Mouse (Mus musculus) splenic B cell, adult 2 months (primary cell): ENCODE data around the gene Hist4h4.
A peak's percentile ranks its signal among the peaks of the same experiment; 100 is the strongest.

Experiments
- DNase-seq: peaks from one replicate; pipeline ENCODE4 v3.0.0-alpha.2; 2011; ENCODE audit warnings: low read depth, low spot score
- H3K27me3 ChIP-seq: 2 replicates; pipeline ENCODE4 v1.6.1; 2012; ENCODE audit warnings: mild to moderate bottlenecking, low read length, moderate library complexity, mixed read lengths; ENCODE audit not compliant: control insufficient read depth, poor library complexity, insufficient read depth, severe bottlenecking
- H3K36me3 ChIP-seq: 2 replicates; pipeline ENCODE4 v1.6.1; 2012; ENCODE audit warnings: mild to moderate bottlenecking, low read length, moderate library complexity, mixed read lengths; ENCODE audit not compliant: control insufficient read depth, poor library complexity, insufficient read depth, severe bottlenecking

Hist4h4 gene

DNA sequence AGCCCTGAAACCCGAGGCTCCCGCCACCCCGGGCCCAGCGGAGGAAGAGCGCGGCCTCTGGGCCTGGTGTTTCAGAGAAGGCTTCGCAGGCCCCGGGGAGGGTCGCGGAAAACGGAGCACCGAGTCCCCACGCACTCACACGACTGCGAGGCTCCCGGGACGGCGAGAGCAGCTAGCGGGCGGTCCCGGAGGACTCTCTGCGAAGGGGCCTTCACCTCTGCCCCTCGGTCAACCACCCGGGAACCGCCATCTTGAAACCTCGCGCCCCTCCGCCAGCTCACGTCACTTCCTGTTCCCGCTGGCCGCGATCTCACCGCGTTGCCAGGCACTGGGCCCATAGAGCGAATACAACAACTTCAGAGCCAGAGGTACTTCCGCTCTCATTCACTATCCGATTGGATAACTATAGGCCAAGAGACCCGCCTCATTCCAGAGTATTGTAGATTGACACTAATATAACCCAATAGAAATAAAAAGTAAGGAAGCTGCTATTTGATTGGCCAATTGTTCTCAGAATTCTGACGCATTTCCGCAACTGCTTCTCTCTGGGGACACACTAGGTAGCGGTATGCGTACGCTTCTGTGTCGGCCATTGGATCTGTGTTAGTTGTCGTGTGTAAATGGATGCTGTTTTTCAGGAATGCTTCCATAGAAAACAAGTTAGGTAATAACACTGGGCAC lies 23.8 kb upstream of the Hist4h4 start, which contains the start of gene Wbp11:
TSS of gene Wbp11 (minus strand) at position 353 of the 681 bp plus-strand sequence.
- DNase-seq, result peak; percentile 98
- H3K36me3 ChIP-seq, result peaks cover 4% of the 10 kb centered on the region; the same call in 1 of the 2 replicates

DNA sequence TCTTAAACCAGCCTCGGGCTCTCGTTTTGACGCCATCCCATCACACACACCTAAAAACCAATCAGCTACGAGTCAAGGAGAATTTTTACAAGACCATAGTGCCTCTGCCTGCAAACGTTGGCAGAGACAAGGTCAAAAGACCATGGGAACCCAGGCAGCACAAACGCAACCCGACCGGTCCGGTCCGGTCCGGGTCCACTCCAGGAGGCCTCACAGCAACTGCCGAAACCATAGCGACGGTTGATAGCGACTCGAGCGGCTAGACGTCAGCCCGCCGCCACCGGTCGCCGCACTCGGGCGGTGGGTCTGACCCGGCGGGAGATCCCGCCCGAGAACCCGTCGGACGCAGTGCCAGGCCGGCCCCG lies 23.3 kb upstream of the Hist4h4 start, which contains the start of gene BC049715:
TSS of gene BC049715 (plus strand) at position 111 of the 365 bp plus-strand sequence.
- H3K36me3 ChIP-seq, result peaks cover 7% of the 10 kb centered on the region
- H3K27me3 ChIP-seq, result no peaks in the 10 kb centered on the region
- no peak for DNase-seq

More for the DNA sequence above, 23.8 kb upstream of the Hist4h4 start, which contains the start of gene Wbp11:
- no peaks in the 10 kb centered on the region for H3K27me3 ChIP-seq

- DNase-seq, result no peak
- H3K27me3 ChIP-seq, result no peaks in the 10 kb centered on the region
- H3K36me3 ChIP-seq, result peaks cover 9% of the 10 kb centered on the region
Measured at GRCm38 (mm10) chr6:136827116-136827515, 22.9 kb upstream of the Hist4h4 start.

DNA sequence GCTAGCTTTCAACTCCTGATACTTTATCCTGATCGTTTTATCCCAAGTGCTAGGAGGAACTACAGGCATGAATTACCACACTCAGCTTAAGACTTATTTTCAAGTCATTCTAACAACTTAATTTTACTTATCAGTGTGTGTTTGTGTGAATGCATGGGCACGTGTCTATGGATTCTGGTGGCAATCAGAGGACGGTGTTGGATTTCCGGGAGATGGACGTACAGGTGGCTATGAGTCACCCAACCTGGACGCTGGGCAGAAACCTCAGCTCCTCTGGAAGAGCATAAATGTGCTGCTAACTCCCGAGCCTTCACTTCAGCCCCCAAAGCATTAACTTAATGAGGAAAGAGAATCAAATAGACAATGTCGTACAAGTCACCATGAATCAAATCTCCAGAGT lies 20.8 kb upstream of the Hist4h4 start:
- no peak for DNase-seq
- Histone ChIP-seq H3K27me3 (no peaks in the 10 kb centered on the region), H3K36me3 (peaks cover 11% of the 10 kb centered on the region)

- H3K27me3 ChIP-seq, result no peaks in the 10 kb centered on the region
- DNase-seq, result no peak
- peaks cover 23% of the 10 kb centered on the region for H3K36me3 ChIP-seq
Measured at GRCm38 (mm10) chr6:136821086-136821485, 16.9 kb upstream of the Hist4h4 start.

GRCm38 (mm10) chr6:136820381-136820780 lies 16.2 kb upstream of the Hist4h4 start:
- Histone ChIP-seq H3K36me3 (peaks cover 23% of the 10 kb centered on the region), H3K27me3 (no peaks in the 10 kb centered on the region)
- DNase-seq, result no peak

GRCm38 (mm10) chr6:136817549-136817948 lies 13.3 kb upstream of the Hist4h4 start:
- Histone ChIP-seq H3K27me3 (no peaks in the 10 kb centered on the region), H3K36me3 (peaks cover 19% of the 10 kb centered on the region)
- no peak for DNase-seq

DNA sequence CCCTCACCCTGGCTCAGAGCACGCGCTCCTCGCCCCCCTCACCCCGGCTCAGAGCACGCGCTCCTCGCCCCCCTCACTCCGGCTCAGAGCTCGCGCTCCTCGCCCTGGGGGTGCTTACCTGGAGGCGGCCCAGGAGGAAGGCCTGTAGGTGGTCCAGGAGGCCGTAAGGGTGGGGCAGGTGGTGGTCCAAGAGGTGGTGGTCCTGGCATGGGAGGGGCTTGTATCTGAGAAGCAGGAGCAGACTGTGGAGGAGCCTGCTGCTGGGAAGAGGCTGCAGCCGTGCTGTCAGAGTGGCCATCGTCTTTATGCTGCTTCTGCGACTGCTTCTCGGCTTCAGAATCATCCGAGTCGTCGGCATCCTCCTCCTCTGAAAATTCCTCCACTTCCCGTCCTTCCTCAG lies 12.6 kb upstream of the Hist4h4 start:
- DNase-seq, result no peak
- Histone ChIP-seq H3K27me3 (no peaks in the 10 kb centered on the region), H3K36me3 (peaks cover 17% of the 10 kb centered on the region)

GRCm38 (mm10) chr6:136815381-136815780 lies 11.2 kb upstream of the Hist4h4 start:
- H3K27me3 ChIP-seq, result no peaks in the 10 kb centered on the region
- DNase-seq, result no peak

GRCm38 (mm10) chr6:136813117-136813516 lies 8.9 kb upstream of the Hist4h4 start:
- H3K36me3 ChIP-seq, result peaks cover 12% of the 10 kb centered on the region
- DNase-seq, result no peak

More at GRCm38 (mm10) chr6:136815381-136815780, 11.2 kb upstream of the Hist4h4 start:
- H3K36me3 ChIP-seq, result peaks cover 15% of the 10 kb centered on the region

DNA sequence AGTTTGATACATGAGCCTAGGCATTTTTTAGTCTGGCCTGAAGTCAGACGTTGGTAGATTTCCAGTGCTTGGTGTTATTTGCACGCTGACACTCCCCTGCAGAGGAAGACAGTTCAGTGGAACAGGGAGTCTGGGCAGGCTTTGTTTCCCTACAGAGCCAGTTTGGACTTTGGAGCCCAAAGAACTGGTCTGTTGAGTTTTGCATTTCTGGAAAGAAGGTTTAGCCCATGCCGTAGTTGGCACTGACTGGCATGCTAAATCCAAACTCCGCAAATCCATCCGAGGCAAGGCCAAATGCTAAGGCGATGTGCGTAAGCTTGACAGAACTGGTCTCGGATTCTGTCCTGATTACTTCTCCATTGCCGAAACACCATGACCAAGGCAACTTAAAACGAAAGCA lies 7.0 kb upstream of the Hist4h4 start:
- DNase-seq, result no peak
- H3K36me3 ChIP-seq, result peaks cover 3% of the 10 kb centered on the region
- H3K27me3 ChIP-seq, result no peaks in the 10 kb centered on the region

More at GRCm38 (mm10) chr6:136813117-136813516, 8.9 kb upstream of the Hist4h4 start:
- no peaks in the 10 kb centered on the region for H3K27me3 ChIP-seq

- DNase-seq, result no peak
- H3K36me3 ChIP-seq, result peaks cover 2% of the 10 kb centered on the region
Measured at GRCm38 (mm10) chr6:136809673-136810072, 5.5 kb upstream of the Hist4h4 start.

DNA sequence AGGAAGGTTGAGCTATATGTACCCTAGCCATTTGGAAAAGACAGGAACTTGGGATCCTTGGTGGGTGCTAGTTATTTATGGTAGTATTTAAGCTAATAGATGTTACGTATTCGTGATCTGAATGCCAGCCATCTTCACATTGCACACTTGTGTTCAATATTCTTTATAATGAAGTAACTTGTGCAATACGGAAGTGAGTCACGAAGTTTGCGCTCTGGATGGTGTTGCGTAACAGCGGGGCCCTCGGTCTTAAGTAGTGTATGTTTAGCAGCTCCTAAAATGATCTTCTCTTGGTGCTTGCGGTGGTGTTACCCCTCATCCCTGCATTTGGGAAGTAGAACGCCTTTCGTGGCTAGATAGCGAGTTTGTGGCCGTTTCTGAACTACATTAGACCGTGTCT lies 4.9 kb upstream of the Hist4h4 start:
- Histone ChIP-seq H3K27me3 (no peaks in the 10 kb centered on the region), H3K36me3 (no peaks in the 10 kb centered on the region; the same call in 1 of the 2 replicates)
- DNase-seq, result peak; percentile 69

More at GRCm38 (mm10) chr6:136809673-136810072, 5.5 kb upstream of the Hist4h4 start:
- no peaks in the 10 kb centered on the region for H3K27me3 ChIP-seq

DNA sequence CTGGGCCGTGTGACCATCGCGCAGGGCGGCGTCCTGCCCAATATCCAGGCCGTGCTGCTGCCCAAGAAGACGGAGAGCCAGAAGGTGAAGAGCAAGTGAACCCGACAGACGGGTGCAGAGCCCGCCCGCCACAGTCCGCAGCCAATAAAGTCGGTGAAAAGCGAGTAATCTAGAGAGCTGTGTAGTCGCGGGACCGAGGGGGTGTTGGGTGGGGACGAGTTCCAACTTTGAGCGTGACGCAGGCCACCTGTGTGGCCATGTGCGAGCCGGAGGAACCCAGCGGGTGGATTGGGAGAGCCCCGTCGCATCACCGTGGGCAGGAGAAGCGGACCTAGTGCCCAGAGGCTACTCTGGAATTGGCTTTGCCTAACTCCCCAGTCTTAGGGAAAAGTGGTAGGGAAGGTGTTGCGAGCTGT lies 4.4 kb upstream of the Hist4h4 start:
- DNase-seq, result peak; percentile 55
- Histone ChIP-seq H3K27me3 (no peaks in the 10 kb centered on the region), H3K36me3 (no peaks in the 10 kb centered on the region; the same call in 1 of the 2 replicates)

DNA sequence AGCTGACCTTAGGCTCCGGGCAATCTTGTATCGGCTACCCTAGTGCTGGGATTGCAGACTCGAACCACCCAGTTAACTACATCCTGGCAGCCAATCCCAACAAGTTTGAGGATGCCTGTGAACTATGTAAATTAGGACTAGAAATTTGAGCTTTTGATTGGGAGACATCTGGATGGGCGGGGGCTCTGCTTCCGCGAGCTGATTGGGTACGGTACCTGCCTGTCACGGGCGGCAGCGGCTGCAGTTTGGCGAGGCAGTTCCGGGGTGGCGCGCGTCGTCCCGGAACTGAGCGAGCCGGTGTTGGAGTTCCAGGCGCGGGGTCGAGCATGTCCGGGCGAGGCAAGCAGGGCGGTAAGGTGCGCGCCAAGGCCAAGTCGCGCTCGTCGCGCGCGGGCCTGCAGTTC lies 3.8 kb upstream of the Hist4h4 start, which contains the start of gene H2afj:
TSS of gene H2afj (plus strand) at position 231 of the 404 bp plus-strand sequence.
- Histone ChIP-seq H3K36me3 (no peaks in the 10 kb centered on the region; the same call in 1 of the 2 replicates), H3K27me3 (no peaks in the 10 kb centered on the region)
- DNase-seq, result peak; percentile 98
